Mouse (Mus musculus) hindbrain, embryonic 16.5 days (tissue): ENCODE data around the gene Ube2j1. TPM values are rescaled to one million over a fixed set of nuclear protein-coding genes. Genes with fewer than 3 reads are reported as not detected.

Source experiments
- ATAC-seq: fragments of 200-750 bp; cut with Nextera tagmentation; 2 replicates; pipeline ENCODE4 v1.8.0; 2017; ENCODE audit warnings: moderate TSS enrichment, moderate library complexity
- H3K27ac ChIP-seq: fragments of 300-500 bp; sonication (generic); 2 replicates; pipeline ENCODE4 v1.5.1; 2014; ENCODE audit warnings: low read depth, mild to moderate bottlenecking, control low read depth, low read length, moderate library complexity
- H3K27me3 ChIP-seq: fragments of 300-500 bp; sonication (generic); replicated peaks from 2 replicates; pipeline ENCODE4 v1.6.1; 2014; ENCODE audit warnings: low read length; ENCODE audit not compliant: control insufficient read depth, insufficient read depth
- H3K36me3 ChIP-seq: fragments of 300-500 bp; sonication (generic); 2 replicates; pipeline ENCODE4 v1.6.1; 2014; ENCODE audit warnings: mild to moderate bottlenecking, low read length, moderate library complexity, mixed read lengths; ENCODE audit not compliant: control insufficient read depth, insufficient read depth
- H3K4me1 ChIP-seq: fragments of 300-500 bp; sonication (generic); 2 replicates; pipeline ENCODE4 v1.6.1; 2014; ENCODE audit warnings: low read depth, low read length; ENCODE audit not compliant: control insufficient read depth, insufficient read depth
- H3K4me2 ChIP-seq: fragments of 300-500 bp; sonication (generic); 2 replicates; pipeline ENCODE4 v1.6.1; 2014; ENCODE audit warnings: mild to moderate bottlenecking, low read length, control low read depth, moderate library complexity
- H3K4me3 ChIP-seq: fragments of 300-500 bp; sonication (generic); 2 replicates; pipeline ENCODE4 v1.5.1; 2014; ENCODE audit warnings: mild to moderate bottlenecking, low read length, control low read depth, moderate library complexity
- H3K9ac ChIP-seq: fragments of 300-500 bp; sonication (generic); 2 replicates; pipeline ENCODE4 v1.6.1; 2014; ENCODE audit warnings: low read depth, mild to moderate bottlenecking, control low read depth, low read length, moderate library complexity
- H3K9me3 ChIP-seq: fragments of 300-500 bp; sonication (generic); 2 replicates; pipeline ENCODE4 v1.6.1; 2014; ENCODE audit warnings: mild to moderate bottlenecking, low read length, moderate library complexity; ENCODE audit not compliant: control insufficient read depth
- WGBS: fragments of 180-500 bp; shearing (Covaris S2); extraction: QIAGEN DNeasy Blood & Tissue Kit; methylation state at CpG from one replicate; pipeline ENCODE4 v1.1.7; 2014; 5-methylcytosine and 5-hydroxymethylcytosine counted together
- polyA plus RNA-seq: library from polyadenylated mRNA; unstranded; fragments of >200 nt; fragmentation: Nextera tagmentation; extraction: Ambion mirVana; gene quantifications from 2 replicates; pipeline ENCODE4 v1.2.1, GENCODE M21; 2015

The Ube2j1 gene
- polyA plus RNA-seq, 1 experiment from 2014 or later = 72.4 TPM

- H3K27me3 ChIP-seq = no peaks in the 10 kb centered on the region
- 91% methylated on average over 4 of the region's 4 CpGs for WGBS
- H3K9ac ChIP-seq = no peak overlapping the region
- H3K4me1 ChIP-seq = no peaks in the 10 kb centered on the region
- no peaks in the 10 kb centered on the region for H3K36me3 ChIP-seq
- no peak for ATAC-seq
- no peak overlapping the region for H3K4me2 ChIP-seq
- no peaks in the 10 kb centered on the region for H3K9me3 ChIP-seq
- no peak overlapping the region for H3K27ac ChIP-seq
- H3K4me3 ChIP-seq = no peak overlapping the region
Measured at GRCm38 (mm10) chr4:33074406-33074805, 43.2 kb downstream of the Ube2j1 start.

GRCm38 (mm10) chr4:33074851-33075250 lies 43.6 kb downstream of the Ube2j1 start:
- Histone ChIP-seq H3K27ac (no peak overlapping the region), H3K9me3 (no peaks in the 10 kb centered on the region), H3K27me3 (no peaks in the 10 kb centered on the region), H3K4me2 (no peak overlapping the region), H3K4me3 (no peak overlapping the region), H3K4me1 (no peaks in the 10 kb centered on the region), H3K36me3 (no peaks in the 10 kb centered on the region), H3K9ac (no peak overlapping the region)
- 71% methylated on average over 5 of the region's 5 CpGs for WGBS
- no peak for ATAC-seq

GRCm38 (mm10) chr4:33075776-33076524 lies 44.7 kb downstream of the Ube2j1 start:
- Histone ChIP-seq H3K4me1 (no peaks in the 10 kb centered on the region), H3K27ac (no peak overlapping the region), H3K4me3 (no peak overlapping the region), H3K4me2 (no peak overlapping the region), H3K9me3 (no peaks in the 10 kb centered on the region), H3K27me3 (no peaks in the 10 kb centered on the region), H3K36me3 (no peaks in the 10 kb centered on the region), H3K9ac (no peak overlapping the region)
- 90% methylated on average over 5 of the region's 5 CpGs for WGBS
- ATAC-seq = no peak

GRCm38 (mm10) chr4:33077161-33077560 lies 45.9 kb downstream of the Ube2j1 start:
- Histone ChIP-seq H3K9me3 (no peaks in the 10 kb centered on the region), H3K9ac (no peak overlapping the region), H3K27ac (no peak overlapping the region), H3K4me3 (no peak overlapping the region), H3K36me3 (no peaks in the 10 kb centered on the region), H3K4me2 (no peak overlapping the region), H3K27me3 (no peaks in the 10 kb centered on the region), H3K4me1 (no peaks in the 10 kb centered on the region)
- ATAC-seq = no peak
- WGBS = 79% methylated on average over 11 of the region's 11 CpGs

- H3K4me3 ChIP-seq = no peak overlapping the region
- H3K9ac ChIP-seq = no peak overlapping the region
- H3K4me2 ChIP-seq = no peak overlapping the region
- H3K36me3 ChIP-seq = no peaks in the 10 kb centered on the region
- H3K9me3 ChIP-seq = no peaks in the 10 kb centered on the region
- ATAC-seq = no peak
- no peaks in the 10 kb centered on the region for H3K27me3 ChIP-seq
- H3K4me1 ChIP-seq = no peaks in the 10 kb centered on the region
- H3K27ac ChIP-seq = no peak overlapping the region
- WGBS = 65% methylated on average over 8 of the region's 8 CpGs
Measured at GRCm38 (mm10) chr4:33077724-33078123, 46.5 kb downstream of the Ube2j1 start.

GRCm38 (mm10) chr4:33078492-33078891 lies 47.3 kb downstream of the Ube2j1 start:
- Histone ChIP-seq H3K9ac (no peak overlapping the region), H3K4me2 (no peak overlapping the region), H3K36me3 (no peaks in the 10 kb centered on the region), H3K4me1 (no peaks in the 10 kb centered on the region), H3K27ac (no peak overlapping the region), H3K27me3 (no peaks in the 10 kb centered on the region), H3K9me3 (no peaks in the 10 kb centered on the region), H3K4me3 (no peak overlapping the region)
- WGBS = 96% methylated on average over 3 of the region's 3 CpGs
- no peak for ATAC-seq

GRCm38 (mm10) chr4:33099118-33099694 lies 68.0 kb downstream of the Ube2j1 start:
- WGBS = 85% methylated on average over 6 of the region's 6 CpGs
- no peaks in the 10 kb centered on the region for H3K9me3 ChIP-seq

More at GRCm38 (mm10) chr4:33099118-33099694, 68.0 kb downstream of the Ube2j1 start:
- no peaks in the 10 kb centered on the region for H3K27me3 ChIP-seq
- H3K4me2 ChIP-seq = no peak overlapping the region
- ATAC-seq = no peak
- H3K4me1 ChIP-seq = no peaks in the 10 kb centered on the region
- no peaks in the 10 kb centered on the region for H3K36me3 ChIP-seq
- no peak overlapping the region for H3K4me3 ChIP-seq
- no peak overlapping the region for H3K27ac ChIP-seq
- no peak overlapping the region for H3K9ac ChIP-seq

Other genes starting within 250 kb of the Ube2j1 start
- 102 and 104 TPM in 2 replicates for gene Lyrm2, start 231.2 kb upstream of the Ube2j1 start, polyA plus RNA-seq
- gene Ankrd6, start 80.6 kb upstream of the Ube2j1 start, polyA plus RNA-seq = 22.2 and 27.1 TPM in 2 replicates
- 31.1 and 31.3 TPM in 2 replicates for gene Rragd, start 48.4 kb upstream of the Ube2j1 start, polyA plus RNA-seq
- gene Gabrr2, start 31.6 kb downstream of the Ube2j1 start, polyA plus RNA-seq = 0.15 and 0.29 TPM in 2 replicates
- 0.25 and 0.32 TPM in 2 replicates for gene Gabrr1, start 101.1 kb downstream of the Ube2j1 start, polyA plus RNA-seq
- 1.9 and 2.0 TPM in 2 replicates for gene Pm20d2, start 158.3 kb downstream of the Ube2j1 start, polyA plus RNA-seq
- 74.5 and 79.2 TPM in 2 replicates for gene Srsf12, start 177.6 kb downstream of the Ube2j1 start, polyA plus RNA-seq